Comparison of ENCODE assay signal across 8 mouse cellular contexts in the genomic region with DNA sequence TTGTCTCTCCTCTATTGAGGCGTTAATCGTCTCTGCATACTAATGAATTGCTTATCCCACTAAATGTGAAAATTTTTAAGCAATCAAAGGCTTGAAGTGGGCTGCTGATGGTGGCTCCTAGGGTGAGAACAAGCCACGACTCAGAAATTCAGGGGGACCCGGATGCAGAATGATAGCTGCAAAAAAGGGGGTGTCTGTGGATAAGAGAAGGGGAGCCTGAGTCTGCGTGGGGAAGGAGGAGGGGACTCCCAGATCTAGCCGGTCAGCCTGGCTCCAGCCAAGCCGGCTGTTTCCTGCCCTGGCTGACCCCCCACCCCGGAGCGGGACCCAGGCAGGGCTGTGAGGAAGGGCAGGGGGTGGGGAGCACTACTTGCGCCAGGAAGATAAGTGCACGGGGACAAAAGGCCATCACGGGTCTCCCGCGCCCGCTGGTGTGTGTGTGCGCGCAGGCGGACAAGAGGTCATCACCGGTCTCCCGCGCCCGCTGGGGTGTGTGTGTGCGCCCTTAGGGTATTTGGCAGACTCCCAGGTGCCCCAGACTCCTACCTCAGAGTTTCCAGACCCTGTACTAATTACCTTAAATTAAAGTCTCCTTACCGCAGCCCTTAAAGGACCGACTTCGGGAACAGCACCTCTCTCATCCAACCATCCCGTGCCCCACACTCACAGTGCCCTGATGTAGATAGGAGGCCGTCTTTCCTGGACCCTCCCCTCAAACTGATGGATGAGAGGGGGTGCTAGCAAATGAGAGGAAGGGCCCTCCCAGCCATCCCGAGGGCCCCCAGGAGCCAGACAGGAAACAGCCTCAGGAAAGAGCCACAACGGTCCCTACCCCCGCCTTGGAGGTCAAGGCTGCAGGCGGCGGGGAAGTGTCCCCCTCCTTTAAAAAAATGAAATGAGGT. TPM values are rescaled to one million over a fixed set of nuclear protein-coding genes. Genes with fewer than 3 reads are reported as not detected.
A peak's percentile ranks its signal among the peaks of the same experiment; 100 is the strongest.
DNase-seq lines count a peak whose midpoint lies in the region; ATAC-seq lines count a peak whose summit lies in the region.

No protein-coding gene starts in this region.

- H3K4me2 ChIP-seq in forebrain, embryonic 15.5 days (replicated peaks) = peak overlapping the region; percentile 98
- H3K4me2 ChIP-seq in limb, embryonic 12.5 days = peak overlapping the region; percentile 92
- peak overlapping the region; percentile 90 for H3K4me2 ChIP-seq in midbrain, embryonic 14.5 days (ENCODE audit: low read length)

- peak; percentile 72 for DNase-seq in adrenal gland, postnatal 25 days
- peak; percentile 69 for DNase-seq in hindbrain, embryonic 10.5 days (ENCODE audit: low spot score)
- peak; percentile 23 for DNase-seq in midbrain, embryonic 14.5 days
- DNase-seq in T-cell, adult 2 months (ENCODE audit: low spot score) = no peak
- DNase-seq in urinary bladder, postnatal 25 days (ENCODE audit: low spot score) = no peak

- no peaks in the 10 kb centered on the region; the same call in 1 of the 2 replicates for H3K27me3 ChIP-seq in forebrain, embryonic 15.5 days
- H3K27me3 ChIP-seq in hindbrain, embryonic 10.5 days (ENCODE audit: insufficient read depth, poor library complexity, severe bottlenecking) = no peaks in the 10 kb centered on the region
- no peaks in the 10 kb centered on the region; the same call in 1 of the 2 replicates for H3K27me3 ChIP-seq in limb, embryonic 12.5 days
- H3K27me3 ChIP-seq in midbrain, embryonic 14.5 days (ENCODE audit: control insufficient read depth, insufficient read depth, low read length) = peaks cover 8% of the 10 kb centered on the region; the same call in 1 of the 2 replicates

- peak overlapping the region; percentile 35 for H3K9ac ChIP-seq in forebrain, embryonic 15.5 days (replicated peaks)
- H3K9ac ChIP-seq in limb, embryonic 12.5 days (replicated peaks) = peak overlapping the region; percentile 97
- H3K9ac ChIP-seq in midbrain, embryonic 14.5 days (replicated peaks; ENCODE audit: low read length) = peak overlapping the region; percentile 60

- no peak for ATAC-seq in forebrain, embryonic 15.5 days (replicated peaks)
- no peak for ATAC-seq in limb, embryonic 12.5 days (ENCODE audit: insufficient number of reproducible peaks, insufficient read depth, low FRiP score, low TSS enrichment, low read depth)
- ATAC-seq in midbrain, embryonic 14.5 days (ENCODE audit: low FRiP score, low TSS enrichment) = no peak
- no peak for ATAC-seq in erythroid progenitor cell, adult 5-6 weeks (replicated peaks; ENCODE audit: low FRiP score, poor library complexity, severe bottlenecking)

- H3K4me3 ChIP-seq in forebrain, embryonic 15.5 days = peak overlapping the region; percentile 70
- H3K4me3 ChIP-seq in hindbrain, embryonic 10.5 days = peak overlapping the region; percentile 94
- peak overlapping the region; percentile 89 for H3K4me3 ChIP-seq in limb, embryonic 12.5 days (replicated peaks)
- peak overlapping the region; percentile 55 for H3K4me3 ChIP-seq in midbrain, embryonic 14.5 days (replicated peaks; ENCODE audit: low read depth, low read length)

- 1% methylated on average over 33 of the region's 33 CpGs for WGBS in forebrain, embryonic 15.5 days
- under 1% methylated on average over 33 of the region's 33 CpGs for WGBS in hindbrain, embryonic 10.5 days
- under 1% methylated on average over 33 of the region's 33 CpGs for WGBS in limb, embryonic 12.5 days
- under 1% methylated on average over 33 of the region's 33 CpGs for WGBS in midbrain, embryonic 14.5 days

- H3K4me1 ChIP-seq in forebrain, embryonic 15.5 days = peaks cover 47% of the 10 kb centered on the region
- H3K4me1 ChIP-seq in hindbrain, embryonic 10.5 days (replicated peaks) = peaks cover 71% of the 10 kb centered on the region
- H3K4me1 ChIP-seq in limb, embryonic 12.5 days (replicated peaks) = peaks cover 60% of the 10 kb centered on the region
- H3K4me1 ChIP-seq in midbrain, embryonic 14.5 days (ENCODE audit: control insufficient read depth, insufficient read depth, low read length) = peaks cover 29% of the 10 kb centered on the region

- no peaks in the 10 kb centered on the region for H3K9me3 ChIP-seq in forebrain, embryonic 15.5 days
- no peaks in the 10 kb centered on the region for H3K9me3 ChIP-seq in hindbrain, embryonic 10.5 days
- H3K9me3 ChIP-seq in limb, embryonic 12.5 days = no peaks in the 10 kb centered on the region
- no peaks in the 10 kb centered on the region for H3K9me3 ChIP-seq in midbrain, embryonic 14.5 days (ENCODE audit: control insufficient read depth, low read length)

- H3K27ac ChIP-seq in forebrain, embryonic 15.5 days (replicated peaks) = no peak overlapping the region; the same call in 1 of the 2 replicates
- H3K27ac ChIP-seq in hindbrain, embryonic 10.5 days = peak overlapping the region; percentile 98
- peak overlapping the region; percentile 99 for H3K27ac ChIP-seq in limb, embryonic 12.5 days
- H3K27ac ChIP-seq in midbrain, embryonic 14.5 days (replicated peaks; ENCODE audit: low read depth, low read length) = no peak overlapping the region

- H3K36me3 ChIP-seq in forebrain, embryonic 15.5 days = no peaks in the 10 kb centered on the region
- H3K36me3 ChIP-seq in hindbrain, embryonic 10.5 days = peaks cover 14% of the 10 kb centered on the region
- H3K36me3 ChIP-seq in limb, embryonic 12.5 days = peaks cover 4% of the 10 kb centered on the region
- H3K36me3 ChIP-seq in midbrain, embryonic 14.5 days (ENCODE audit: control insufficient read depth, insufficient read depth, low read length) = no peaks in the 10 kb centered on the region

RNA-seq across cellular contexts. Expression of a gene that starts 1.2 kb away (rescaled TPM):
- total RNA-seq in adrenal gland, postnatal 25 days (2021) = 54.6 and 70.5 TPM in 2 replicates
- 6.6 and 7.1 TPM in 2 replicates for polyA plus RNA-seq in forebrain, embryonic 15.5 days (2015; fragmentation: Nextera tagmentation; extraction: Ambion mirVana)
- polyA plus RNA-seq in hindbrain, embryonic 10.5 days (2016; fragmentation: Nextera tagmentation; extraction: Ambion mirVana) = 29.7 and 31.4 TPM in 2 replicates
- 86.9 and 99.6 TPM in 2 replicates for polyA plus RNA-seq in limb, embryonic 12.5 days (2016; fragmentation: Nextera tagmentation; extraction: Ambion mirVana)
- polyA plus RNA-seq in midbrain, embryonic 14.5 days (2014; fragmentation: Nextera tagmentation; extraction: Ambion mirVana) = 3.4 and 8.5 TPM in 2 replicates
- total RNA-seq in erythroid progenitor cell, adult 5-6 weeks (2015; ENCODE audit: low replicate concordance) = 0.42 TPM in 1 of 2 replicates, not detected in the other
- not detected in 2 replicates for total RNA-seq in erythroid progenitor cell, adult 5-6 weeks (2017; ENCODE audit: low replicate concordance)

RNA-seq across cellular contexts. Expression of a gene that starts 15.3 kb away (rescaled TPM):
- total RNA-seq in adrenal gland, postnatal 25 days (2021) = 9.2 and 17.7 TPM in 2 replicates
- polyA plus RNA-seq in forebrain, embryonic 15.5 days (2015; fragmentation: Nextera tagmentation; extraction: Ambion mirVana) = 20.1 and 23.1 TPM in 2 replicates
- polyA plus RNA-seq in hindbrain, embryonic 10.5 days (2016; fragmentation: Nextera tagmentation; extraction: Ambion mirVana) = 14.2 and 17.2 TPM in 2 replicates
- polyA plus RNA-seq in limb, embryonic 12.5 days (2016; fragmentation: Nextera tagmentation; extraction: Ambion mirVana) = 13.8 and 16.3 TPM in 2 replicates
- 17.1 and 18.6 TPM in 2 replicates for polyA plus RNA-seq in midbrain, embryonic 14.5 days (2014; fragmentation: Nextera tagmentation; extraction: Ambion mirVana)
- 0.72 and 1.7 TPM in 2 replicates for total RNA-seq in erythroid progenitor cell, adult 5-6 weeks (2015; ENCODE audit: low replicate concordance)
- 0.15 and 0.64 TPM in 2 replicates for total RNA-seq in erythroid progenitor cell, adult 5-6 weeks (2017; ENCODE audit: low replicate concordance)

RNA-seq across cellular contexts. Expression of a gene that starts 34.5 kb away (rescaled TPM):
- 32.3 and 40.8 TPM in 2 replicates for total RNA-seq in adrenal gland, postnatal 25 days (2021)
- 19.1 and 21.1 TPM in 2 replicates for polyA plus RNA-seq in forebrain, embryonic 15.5 days (2015; fragmentation: Nextera tagmentation; extraction: Ambion mirVana)
- 53.9 and 57.2 TPM in 2 replicates for polyA plus RNA-seq in hindbrain, embryonic 10.5 days (2016; fragmentation: Nextera tagmentation; extraction: Ambion mirVana)
- 81.6 and 86.9 TPM in 2 replicates for polyA plus RNA-seq in limb, embryonic 12.5 days (2016; fragmentation: Nextera tagmentation; extraction: Ambion mirVana)
- polyA plus RNA-seq in midbrain, embryonic 14.5 days (2014; fragmentation: Nextera tagmentation; extraction: Ambion mirVana) = 12.0 and 12.9 TPM in 2 replicates
- total RNA-seq in erythroid progenitor cell, adult 5-6 weeks (2015; ENCODE audit: low replicate concordance) = 1.4 TPM in 1 of 2 replicates, not detected in the other
- total RNA-seq in erythroid progenitor cell, adult 5-6 weeks (2017; ENCODE audit: low replicate concordance) = 1.8 and 7.2 TPM in 2 replicates

RNA-seq across cellular contexts. Expression of a gene that starts 41.3 kb away (rescaled TPM):
- 164 and 195 TPM in 2 replicates for total RNA-seq in adrenal gland, postnatal 25 days (2021)
- polyA plus RNA-seq in forebrain, embryonic 15.5 days (2015; fragmentation: Nextera tagmentation; extraction: Ambion mirVana) = 118 and 129 TPM in 2 replicates
- polyA plus RNA-seq in hindbrain, embryonic 10.5 days (2016; fragmentation: Nextera tagmentation; extraction: Ambion mirVana) = 175 and 186 TPM in 2 replicates
- 182 and 185 TPM in 2 replicates for polyA plus RNA-seq in limb, embryonic 12.5 days (2016; fragmentation: Nextera tagmentation; extraction: Ambion mirVana)
- 82.0 and 95.9 TPM in 2 replicates for polyA plus RNA-seq in midbrain, embryonic 14.5 days (2014; fragmentation: Nextera tagmentation; extraction: Ambion mirVana)
- 235 and 247 TPM in 2 replicates for total RNA-seq in erythroid progenitor cell, adult 5-6 weeks (2015; ENCODE audit: low replicate concordance)
- 557 and 577 TPM in 2 replicates for total RNA-seq in erythroid progenitor cell, adult 5-6 weeks (2017; ENCODE audit: low replicate concordance)

RNA-seq across cellular contexts. Expression of a gene that starts 54.3 kb away (rescaled TPM):
- 9.6 and 12.1 TPM in 2 replicates for total RNA-seq in adrenal gland, postnatal 25 days (2021)
- 8.4 and 9.4 TPM in 2 replicates for polyA plus RNA-seq in forebrain, embryonic 15.5 days (2015; fragmentation: Nextera tagmentation; extraction: Ambion mirVana)
- polyA plus RNA-seq in hindbrain, embryonic 10.5 days (2016; fragmentation: Nextera tagmentation; extraction: Ambion mirVana) = 10.6 and 12.2 TPM in 2 replicates
- polyA plus RNA-seq in limb, embryonic 12.5 days (2016; fragmentation: Nextera tagmentation; extraction: Ambion mirVana) = 6.7 and 6.8 TPM in 2 replicates
- polyA plus RNA-seq in midbrain, embryonic 14.5 days (2014; fragmentation: Nextera tagmentation; extraction: Ambion mirVana) = 13.7 and 18.3 TPM in 2 replicates
- total RNA-seq in erythroid progenitor cell, adult 5-6 weeks (2015; ENCODE audit: low replicate concordance) = 50.8 and 61.2 TPM in 2 replicates
- 27.8 and 30.2 TPM in 2 replicates for total RNA-seq in erythroid progenitor cell, adult 5-6 weeks (2017; ENCODE audit: low replicate concordance)

Comparison
In these comparisons a context has a peak if more than half of its experiments do, and no peak if none do; other contexts are left out.
1. DNase-seq: peak in adrenal gland, postnatal 25 days (single experiment), hindbrain, embryonic 10.5 days (single experiment) and midbrain, embryonic 14.5 days (single experiment); none in T-cell, adult 2 months (single experiment) and urinary bladder, postnatal 25 days (single experiment).
2. H3K27ac ChIP-seq: peak in hindbrain, embryonic 10.5 days (single experiment) and limb, embryonic 12.5 days (single experiment); none in forebrain, embryonic 15.5 days (single experiment) and midbrain, embryonic 14.5 days (single experiment).
3. H3K9ac ChIP-seq: peak in every context shown above with its lines; median percentile 97 in limb, embryonic 12.5 days; 60 in midbrain, embryonic 14.5 days; 35 in forebrain, embryonic 15.5 days.
4. Peak in every context shown above with its lines, with median percentiles within 50 percentile points of each other: H3K4me2 ChIP-seq and H3K4me3 ChIP-seq.